Mouse (Mus musculus): ENCODE results near the gene Mbtps2.

- TF ChIP-seq EP300 (IDR thresholded peaks at IDR 0.05; ENCODE audit: insufficient read depth, low read depth, low read length) (no peak), POLR2A (IDR thresholded peaks at IDR 0.05; ENCODE audit: insufficient read depth, low read length) (no peak)
These were observed 47.9 kb upstream of the Mbtps2 start for GRCm38 (mm10) chrX:157646399-157646798.

Measured in ES-Bruce4 (cell line).